Mouse (Mus musculus) liver, embryonic 12.5 days (tissue): Measurements from ENCODE around the gene Slc38a10. TPM values are rescaled to one million over a fixed set of nuclear protein-coding genes. Genes with fewer than 3 reads are reported as not detected.

Experiments
- ATAC-seq: fragments of 200-750 bp; cut with Nextera tagmentation; 2 replicates; pipeline ENCODE4 v1.8.0; 2017; ENCODE audit warnings: moderate number of reproducible peaks, mild to moderate bottlenecking, moderate library complexity
- H3K27ac ChIP-seq: fragments of 300-500 bp; sonication (generic); 2 replicates; pipeline ENCODE4 v1.5.1; 2016; ENCODE audit warnings: mild to moderate bottlenecking
- H3K27me3 ChIP-seq: fragments of 300-500 bp; sonication (generic); replicated peaks from 2 replicates; pipeline ENCODE4 v1.6.1; 2016; ENCODE audit warnings: mild to moderate bottlenecking, moderate library complexity
- H3K36me3 ChIP-seq: fragments of 300-500 bp; sonication (generic); 2 replicates; pipeline ENCODE4 v1.6.1; 2016; ENCODE audit warnings: mild to moderate bottlenecking, moderate library complexity
- H3K4me1 ChIP-seq: fragments of 300-500 bp; sonication (generic); 2 replicates; pipeline ENCODE4 v1.6.1; 2016
- H3K4me2 ChIP-seq: fragments of 300-500 bp; sonication (generic); 2 replicates; pipeline ENCODE4 v1.6.1; 2016; ENCODE audit warnings: mild to moderate bottlenecking, moderate library complexity
- H3K4me3 ChIP-seq: fragments of 300-500 bp; sonication (generic); 2 replicates; pipeline ENCODE4 v1.5.1; 2016; ENCODE audit warnings: mild to moderate bottlenecking, moderate library complexity
- H3K9ac ChIP-seq: fragments of 300-500 bp; sonication (generic); 2 replicates; pipeline ENCODE4 v1.6.1; 2016; ENCODE audit warnings: mild to moderate bottlenecking, moderate library complexity
- H3K9me3 ChIP-seq: fragments of 300-500 bp; sonication (generic); replicated peaks from 2 replicates; pipeline ENCODE4 v1.6.1; 2016; ENCODE audit warnings: mild to moderate bottlenecking, moderate library complexity
- WGBS: fragments of 180-500 bp; shearing (Covaris S2); methylation state at CpG from one replicate; pipeline ENCODE4 v1.1.7; 2016; ENCODE audit not compliant: insufficient replicate concordance; 5-methylcytosine and 5-hydroxymethylcytosine counted together
- polyA plus RNA-seq: library from polyadenylated mRNA; unstranded; fragments of >200 nt; fragmentation: Nextera tagmentation; extraction: Ambion mirVana; gene quantifications from 2 replicates; pipeline ENCODE4 v1.2.1, GENCODE M21; 2016

The Slc38a10 gene
- polyA plus RNA-seq = 54.9 and 55.2 TPM in 2 replicates

DNA sequence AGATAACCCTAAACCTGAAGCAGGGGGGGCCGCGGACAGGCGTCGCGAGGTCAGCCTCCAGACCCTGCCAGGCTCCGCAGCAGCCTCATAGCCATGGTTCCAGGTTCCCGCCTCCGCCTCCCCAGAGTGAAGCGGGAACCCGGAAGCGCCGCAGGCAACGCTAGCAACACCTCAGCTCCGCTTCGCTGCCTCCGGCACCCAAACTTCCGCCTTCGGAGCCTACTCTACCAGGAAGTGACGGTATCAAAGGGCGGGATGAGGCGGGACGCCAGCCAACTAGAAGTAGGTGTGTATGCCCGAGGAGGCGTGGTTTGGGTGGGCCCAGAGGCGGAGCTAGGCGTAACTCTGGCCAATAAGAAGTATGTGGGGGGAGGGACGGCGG is at the start of gene Slc38a10:
Gene Slc38a10, minus strand, starts transcription at position 234 of the 382 bp plus-strand sequence.
- ATAC-seq = peak; percentile 97
- Histone ChIP-seq H3K9ac (peak within 1 kb of the TSS; percentile 88), H3K4me1 (peaks cover 43% of the 10 kb centered on the region), H3K27ac (peak within 1 kb of the TSS; percentile 88), H3K4me3 (peak within 1 kb of the TSS; percentile 90), H3K36me3 (peaks cover 25% of the 10 kb centered on the region), H3K9me3 (no peaks in the 10 kb centered on the region), H3K4me2 (peak within 1 kb of the TSS; percentile 90), H3K27me3 (no peaks in the 10 kb centered on the region)
- WGBS = 1% methylated on average over 28 of the region's 28 CpGs

- H3K4me3 ChIP-seq = no peak overlapping the region
- no peak for ATAC-seq
- WGBS = 49% methylated on average over 6 of the region's 6 CpGs
- no peak overlapping the region for H3K4me2 ChIP-seq
- H3K4me1 ChIP-seq = no peaks in the 10 kb centered on the region
- H3K27ac ChIP-seq = no peak overlapping the region
- peaks cover 29% of the 10 kb centered on the region; the same call in 1 of the 2 replicates for H3K27me3 ChIP-seq
- no peaks in the 10 kb centered on the region for H3K36me3 ChIP-seq
- H3K9ac ChIP-seq = no peak overlapping the region
- no peaks in the 10 kb centered on the region for H3K9me3 ChIP-seq
These were observed 49.5 kb upstream of the Slc38a10 start for GRCm38 (mm10) chr11:120200621-120201020.

- Histone ChIP-seq H3K4me2 (no peak overlapping the region), H3K9ac (no peak overlapping the region), H3K4me3 (no peak overlapping the region), H3K36me3 (no peaks in the 10 kb centered on the region), H3K4me1 (no peaks in the 10 kb centered on the region), H3K9me3 (no peaks in the 10 kb centered on the region), H3K27me3 (peaks cover 29% of the 10 kb centered on the region; the same call in 1 of the 2 replicates), H3K27ac (no peak overlapping the region)
- 34% methylated on average over 7 of the region's 7 CpGs for WGBS
- no peak for ATAC-seq
These were observed 48.6 kb upstream of the Slc38a10 start for GRCm38 (mm10) chr11:120199766-120200165.

DNA sequence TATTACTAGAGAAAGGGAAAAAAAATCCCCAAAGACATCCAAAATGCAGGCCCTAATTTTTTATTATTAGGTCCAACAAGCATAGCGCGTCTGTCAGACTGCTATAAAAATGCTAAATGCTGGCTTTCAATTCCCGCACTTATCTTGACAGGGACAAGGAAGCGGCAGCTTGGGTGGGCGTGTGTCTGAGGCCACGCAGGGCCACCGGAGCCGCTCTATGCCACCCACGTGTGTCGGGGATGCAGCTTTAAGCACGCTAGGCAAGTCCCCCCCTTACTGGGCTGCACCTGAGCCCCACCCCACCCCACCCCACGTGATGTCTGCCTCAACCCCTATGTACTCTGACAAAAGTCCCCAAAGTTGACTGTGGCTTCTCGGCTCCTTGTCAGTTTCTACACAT is 47.7 kb upstream of the Slc38a10 start:
- 25% methylated on average over 13 of the region's 13 CpGs for WGBS
- ATAC-seq = no peak

GRCm38 (mm10) chr11:120190526-120191412 is 39.6 kb upstream of the Slc38a10 start:
- Histone ChIP-seq H3K4me2 (peak overlapping the region; percentile 80), H3K9ac (peak overlapping the region; percentile 27), H3K4me1 (peaks cover 26% of the 10 kb centered on the region), H3K4me3 (peak overlapping the region; percentile 62), H3K9me3 (no peaks in the 10 kb centered on the region), H3K27me3 (peaks cover 67% of the 10 kb centered on the region), H3K36me3 (no peaks in the 10 kb centered on the region), H3K27ac (no peak overlapping the region)
- 48% methylated on average over 14 of the region's 14 CpGs for WGBS
- 0 out of 2 replicates have a peak, but pooled peaks have one; percentile 5 for ATAC-seq

More for the DNA sequence above, 47.7 kb upstream of the Slc38a10 start:
- H3K4me3 ChIP-seq = no peak overlapping the region
- no peak overlapping the region for H3K9ac ChIP-seq
- H3K27me3 ChIP-seq = peaks cover 22% of the 10 kb centered on the region; the same call in 1 of the 2 replicates
- no peak overlapping the region; the same call in 1 of the 2 replicates for H3K4me2 ChIP-seq
- no peaks in the 10 kb centered on the region for H3K9me3 ChIP-seq
- no peak overlapping the region for H3K27ac ChIP-seq
- H3K36me3 ChIP-seq = no peaks in the 10 kb centered on the region
- no peaks in the 10 kb centered on the region for H3K4me1 ChIP-seq

DNA sequence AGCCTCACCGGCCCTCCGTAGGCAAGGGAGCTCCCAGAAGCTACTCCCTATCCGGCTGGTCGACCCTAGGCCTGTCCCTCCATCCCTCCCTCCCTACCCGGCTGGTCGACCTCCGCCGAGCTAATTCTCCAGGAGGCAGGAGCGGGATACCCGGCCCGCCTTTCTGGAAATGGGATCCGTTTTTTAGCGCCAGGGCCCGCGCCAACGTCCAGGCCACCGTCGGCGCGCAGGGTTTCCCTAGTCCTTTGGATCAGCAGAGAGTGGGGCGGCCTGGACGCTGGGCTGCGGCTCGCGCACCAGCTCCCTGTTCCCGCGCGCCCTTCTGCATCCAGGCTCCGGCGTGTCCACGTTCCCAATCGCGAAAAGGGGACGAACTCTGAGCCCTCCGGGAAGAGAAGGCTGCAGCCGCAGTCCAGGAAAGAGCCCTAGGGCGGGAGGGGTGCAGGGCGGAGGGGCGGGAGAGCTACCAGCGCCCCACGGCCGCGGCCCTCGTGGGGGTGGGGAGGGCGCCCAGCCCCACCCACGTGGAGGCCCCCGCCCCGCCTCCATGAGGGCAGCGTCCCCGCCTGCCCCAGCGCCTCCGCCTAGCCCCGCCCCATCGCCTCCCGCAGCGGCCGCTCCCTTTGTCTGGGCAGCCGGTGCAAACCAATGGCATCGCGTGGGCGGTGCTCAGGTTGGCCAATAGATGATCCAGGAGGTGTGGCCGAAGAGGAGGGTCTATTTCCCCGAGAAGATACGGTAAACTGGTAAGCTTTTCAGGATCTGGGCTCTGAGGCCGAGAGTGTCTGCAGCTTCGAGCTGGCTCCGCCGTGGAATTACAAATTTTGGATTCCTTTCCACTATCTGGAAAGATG is 38.5 kb upstream of the Slc38a10 start:
- peaks cover 37% of the 10 kb centered on the region for H3K4me1 ChIP-seq
- no peaks in the 10 kb centered on the region for H3K9me3 ChIP-seq
- WGBS = under 1% methylated on average over 66 of the region's 68 CpGs
- H3K4me2 ChIP-seq = peak overlapping the region; percentile 80
- peaks cover 78% of the 10 kb centered on the region for H3K27me3 ChIP-seq
- ATAC-seq = peak; percentile 92
- H3K9ac ChIP-seq = peak overlapping the region; percentile 64
- H3K36me3 ChIP-seq = no peaks in the 10 kb centered on the region
- peak overlapping the region; percentile 62 for H3K4me3 ChIP-seq
- peak overlapping the region; percentile 80 for H3K27ac ChIP-seq

- WGBS = under 1% methylated on average over 41 of the region's 41 CpGs
- Histone ChIP-seq H3K9me3 (no peaks in the 10 kb centered on the region), H3K27ac (peak overlapping the region; percentile 80), H3K4me2 (peak overlapping the region; percentile 80), H3K36me3 (no peaks in the 10 kb centered on the region), H3K4me1 (peaks cover 47% of the 10 kb centered on the region), H3K27me3 (peaks cover 87% of the 10 kb centered on the region), H3K9ac (peak overlapping the region; percentile 64), H3K4me3 (peak overlapping the region; percentile 62)
- no peak for ATAC-seq
These were observed 37.6 kb upstream of the Slc38a10 start for GRCm38 (mm10) chr11:120188481-120189441.

GRCm38 (mm10) chr11:120188102-120188480 is 36.9 kb upstream of the Slc38a10 start:
- Histone ChIP-seq H3K4me2 (peak overlapping the region; percentile 80), H3K27ac (no peak overlapping the region), H3K27me3 (peaks cover 94% of the 10 kb centered on the region), H3K4me3 (peak overlapping the region; percentile 62), H3K9me3 (no peaks in the 10 kb centered on the region), H3K36me3 (no peaks in the 10 kb centered on the region), H3K4me1 (peaks cover 52% of the 10 kb centered on the region), H3K9ac (peak overlapping the region; percentile 64)
- 1% methylated on average over 24 of the region's 24 CpGs for WGBS
- ATAC-seq = no peak

DNA sequence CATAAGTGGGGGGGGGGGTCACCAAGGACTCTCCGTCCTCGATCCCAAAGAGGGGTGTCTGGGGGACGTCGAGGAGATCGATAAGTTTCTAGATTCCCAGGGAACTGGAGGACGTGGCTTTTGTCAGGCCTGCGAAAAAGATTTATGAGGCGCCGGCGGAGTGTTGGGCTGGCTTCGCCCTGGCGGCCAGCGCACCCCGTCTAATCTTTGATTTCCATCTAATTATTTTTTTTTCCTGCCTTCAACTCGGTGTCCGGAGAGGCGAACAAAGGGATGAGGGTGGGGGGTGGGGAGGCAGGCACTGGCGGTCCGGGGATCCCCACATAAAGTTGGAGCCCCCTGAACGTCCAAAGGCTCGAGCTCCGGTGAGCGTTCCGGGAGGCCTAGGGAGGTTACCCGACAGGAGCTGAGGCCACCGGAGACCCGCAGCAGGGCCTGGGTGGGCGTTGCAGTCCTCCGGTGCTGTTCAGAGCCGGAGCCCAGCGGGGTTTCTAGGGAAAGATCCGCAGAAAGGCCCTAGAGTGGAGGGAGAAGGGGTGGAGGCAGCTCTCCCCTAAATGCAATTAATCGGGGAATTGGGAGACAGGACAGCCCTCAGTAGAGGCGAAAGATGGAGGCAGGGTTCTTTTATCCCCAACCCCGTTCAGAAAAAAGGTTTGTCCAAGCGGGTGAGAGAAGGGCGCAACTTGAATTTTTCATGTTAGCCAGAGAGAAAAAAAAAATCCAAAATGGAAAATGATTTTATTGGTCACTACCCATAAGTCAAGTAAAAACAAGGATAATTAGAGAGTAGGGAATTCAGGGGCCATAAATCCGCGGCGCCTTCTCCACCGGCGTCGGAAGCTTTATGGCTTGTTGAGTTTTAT is 36.3 kb upstream of the Slc38a10 start:
- ATAC-seq = no peak
- WGBS = 2% methylated on average over 43 of the region's 43 CpGs
- H3K9me3 ChIP-seq = no peaks in the 10 kb centered on the region
- H3K4me1 ChIP-seq = peaks cover 56% of the 10 kb centered on the region
- peak overlapping the region; percentile 62 for H3K4me3 ChIP-seq
- peaks cover 98% of the 10 kb centered on the region for H3K27me3 ChIP-seq
- H3K9ac ChIP-seq = peak overlapping the region; percentile 64
- H3K27ac ChIP-seq = 0 out of 2 replicates have a peak overlapping the region, but pooled peaks have one; percentile 18
- H3K4me2 ChIP-seq = peak overlapping the region; percentile 80
- no peaks in the 10 kb centered on the region for H3K36me3 ChIP-seq

- Histone ChIP-seq H3K4me1 (peaks cover 60% of the 10 kb centered on the region), H3K36me3 (no peaks in the 10 kb centered on the region), H3K27ac (no peak overlapping the region), H3K4me2 (peak overlapping the region; percentile 80), H3K4me3 (peak overlapping the region; percentile 62), H3K9me3 (no peaks in the 10 kb centered on the region), H3K9ac (peak overlapping the region; percentile 64), H3K27me3 (peaks cover 99% of the 10 kb centered on the region)
- ATAC-seq = no peak
- 8% methylated on average over 20 of the region's 20 CpGs for WGBS
These were observed 35.7 kb upstream of the Slc38a10 start for GRCm38 (mm10) chr11:120186821-120187235.
